Mouse (Mus musculus) neutrophil, adult 5-6 weeks (primary cell): ENCODE results near the gene Aunip. TPM values are rescaled to one million over a fixed set of nuclear protein-coding genes. Genes with fewer than 3 reads are reported as not detected.
"Not testable (repeated sequence)": the region's sequence is repeated elsewhere in the genome, so short reads cannot be mapped to it uniquely, and the experiment has no call there.

ENCODE experiments used
- ATAC-seq: fragments of 151-379, 151-347 bp; 2 replicates; pipeline ENCODE4 v1.8.0; 2017; ENCODE audit warnings: mild to moderate bottlenecking, moderate TSS enrichment; ENCODE audit not compliant: insufficient number of reproducible peaks, poor library complexity, low FRiP score, severe bottlenecking; ENCODE audit errors: extremely low read depth
- total RNA-seq: library from RNA; stranded (forward); fragments of 200-1000 nt; gene quantifications from 2 replicates; pipeline ENCODE4 v1.2.3, GENCODE M21; 2017

Aunip gene
- total RNA-seq, 1 experiment from 2014 or later = not detected

GRCm38 (mm10) chr4:134483696-134484095, 27.1 kb upstream of the Aunip start:
- no peak for ATAC-seq

GRCm38 (mm10) chr4:134484231-134484630, 26.6 kb upstream of the Aunip start:
- ATAC-seq = no peak

GRCm38 (mm10) chr4:134485151-134485900, 25.5 kb upstream of the Aunip start:
- ATAC-seq = no peak

- no peak for ATAC-seq
Measured at GRCm38 (mm10) chr4:134488211-134488610, 22.6 kb upstream of the Aunip start.

- no peak for ATAC-seq
Measured at GRCm38 (mm10) chr4:134489986-134490665, 20.7 kb upstream of the Aunip start.

- no peak for ATAC-seq
Measured at GRCm38 (mm10) chr4:134491716-134492115, 19.1 kb upstream of the Aunip start.

- ATAC-seq = not testable (repeated sequence)
Measured at GRCm38 (mm10) chr4:134494161-134494560, 16.6 kb upstream of the Aunip start.

- ATAC-seq = peak; percentile 64
Measured at GRCm38 (mm10) chr4:134494780-134495545, 15.8 kb upstream of the Aunip start.

GRCm38 (mm10) chr4:134495546-134495923, 15.3 kb upstream of the Aunip start:
- no peak for ATAC-seq

- peak; percentile 40 for ATAC-seq
Measured at GRCm38 (mm10) chr4:134496595-134497210, 14.1 kb upstream of the Aunip start, which contains the start of gene Paqr7. Gene Paqr7, plus strand, starts transcription at chr4:134496697.

GRCm38 (mm10) chr4:134497223-134497622, 13.6 kb upstream of the Aunip start:
- no peak for ATAC-seq

GRCm38 (mm10) chr4:134497986-134498731, 12.6 kb upstream of the Aunip start:
- ATAC-seq = no peak

- ATAC-seq = not testable (repeated sequence)
Measured at GRCm38 (mm10) chr4:134498983-134499382, 11.8 kb upstream of the Aunip start.

GRCm38 (mm10) chr4:134501095-134501494, 9.7 kb upstream of the Aunip start:
- no peak for ATAC-seq

- ATAC-seq = no peak
Measured at GRCm38 (mm10) chr4:134503686-134504357, 7.0 kb upstream of the Aunip start.

- ATAC-seq = no peak
Measured at GRCm38 (mm10) chr4:134505303-134505789, 5.5 kb upstream of the Aunip start.

- no peak for ATAC-seq
Measured at GRCm38 (mm10) chr4:134505966-134506594, 4.7 kb upstream of the Aunip start.
